Mouse (Mus musculus): Measurements from ENCODE around the gene Fpr-rs7. TPM values are rescaled to one million over a fixed set of nuclear protein-coding genes. Genes with fewer than 3 reads are reported as not detected.

Gene Fpr-rs7
- total RNA-seq (2021), result not detected
- long read RNA-seq, experiment 1, result 0 reads
- long read RNA-seq, experiment 2, result 0 reads

DNA sequence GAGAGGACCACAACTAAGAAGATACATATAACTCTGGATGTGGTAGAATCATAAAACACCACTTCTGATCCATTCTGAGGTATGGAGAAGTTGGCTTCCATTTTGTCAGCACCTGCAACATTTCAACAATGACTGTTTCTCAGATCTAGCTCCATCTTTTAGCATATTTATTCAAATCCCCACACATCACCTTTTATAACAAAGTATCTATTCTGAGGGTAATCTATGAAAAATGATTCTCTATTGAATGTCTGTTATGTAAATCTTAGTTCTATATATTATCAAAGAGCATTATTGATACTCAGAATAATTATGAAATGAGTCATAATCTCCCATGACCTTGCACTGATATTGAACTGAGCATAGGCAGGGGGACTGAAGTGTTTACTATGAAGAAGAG is at the start of gene Fpr-rs7:
Gene Fpr-rs7, minus strand, starts transcription at position 101 of the 400 bp plus-strand sequence.
- no peak for DNase-seq

DNA sequence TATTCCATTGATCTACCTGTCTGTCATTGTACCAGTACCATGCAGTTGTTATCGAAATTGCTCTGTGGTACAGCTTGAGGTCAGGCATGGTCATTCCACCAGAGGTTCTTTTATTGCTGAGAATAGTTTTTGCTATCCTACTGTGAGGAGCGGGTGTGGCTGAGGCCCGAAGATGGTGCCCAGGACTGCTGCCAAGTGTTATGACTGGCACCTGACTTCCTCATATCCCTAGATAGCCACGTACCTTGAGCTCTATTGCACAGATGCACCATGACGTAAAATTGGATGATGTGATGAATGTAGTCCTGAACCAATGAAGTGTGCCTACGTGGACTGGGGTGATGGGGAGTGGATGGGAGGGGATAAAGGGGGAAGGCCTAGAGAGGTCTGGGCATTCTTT is 39.9 kb downstream of the Fpr-rs7 start:
- no peak for DNase-seq

DNA sequence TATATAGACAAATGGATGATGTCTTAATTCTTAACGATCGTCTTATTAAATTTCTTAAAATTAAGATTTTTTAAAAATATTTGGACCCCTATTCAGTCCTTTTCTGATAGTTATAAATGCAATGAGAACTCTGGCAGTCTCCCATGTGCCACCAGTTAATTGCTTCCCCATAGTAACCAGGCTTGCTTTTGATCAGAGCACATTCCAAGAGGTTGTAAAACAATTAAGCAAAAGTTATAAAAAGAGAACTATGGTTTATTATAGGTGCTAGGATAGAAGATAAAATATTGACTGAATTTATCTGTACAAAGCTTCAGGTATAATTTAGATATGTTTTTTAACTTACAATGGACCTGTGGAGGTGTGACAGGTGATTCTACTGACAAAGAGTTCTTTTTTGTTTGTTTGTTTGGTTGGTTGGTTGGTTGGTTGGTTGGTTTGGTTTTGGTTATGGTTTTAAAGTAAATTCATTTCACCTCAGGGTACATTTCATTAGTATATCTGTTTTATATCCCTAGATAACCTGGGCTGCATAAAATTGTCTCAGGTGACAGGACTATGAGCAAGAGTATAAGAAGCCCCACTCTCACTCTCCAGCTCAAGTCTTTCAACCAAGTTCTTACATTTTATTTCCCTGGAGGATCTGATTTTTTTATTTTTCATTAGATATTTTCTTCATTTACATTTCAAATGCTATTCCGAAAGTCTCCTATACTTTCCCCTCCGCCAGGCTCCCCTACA is 42.2 kb downstream of the Fpr-rs7 start:
- no peak for DNase-seq

Other genes starting within 250 kb of the Fpr-rs7 start
- not detected for gene Vmn2r104, start 65.9 kb downstream of the Fpr-rs7 start, total RNA-seq (2021)
- not detected for gene Fpr-rs6, start 68.9 kb upstream of the Fpr-rs7 start, total RNA-seq (2021)
- gene Vmn2r105, start 120.8 kb upstream of the Fpr-rs7 start, total RNA-seq (2021), result not detected
- not detected for gene Vmn2r106, start 171.3 kb upstream of the Fpr-rs7 start, total RNA-seq (2021)
- gene Vmn2r107, start 231.0 kb upstream of the Fpr-rs7 start, total RNA-seq (2021), result not detected